Mouse (Mus musculus) liver, postnatal 0 days (tissue): ENCODE data around the gene Hlcs.

Source experiments
- CTCF ChIP-seq: sonication (generic); IDR thresholded peaks from 2 replicates; pipeline ENCODE4 v1.5.1; 2016; ENCODE audit warnings: antibody characterized with exemption, low read depth
- EP300 ChIP-seq: IDR thresholded peaks from 2 replicates; pipeline ENCODE4 v1.6.1; 2016; ENCODE audit warnings: antibody characterized with exemption, low read depth, mild to moderate bottlenecking

- TF ChIP-seq CTCF (no peak), EP300 (no peak)
Observed at GRCm38 (mm10) chr16:94164236-94164635, 149.1 kb downstream of the Hlcs start.
